Mouse (Mus musculus) left cerebral cortex, adult 9 months (tissue): ENCODE data around the gene Khdc4.

ENCODE experiments used
- DNase-seq, 2 experiments: peaks; one replicate each; pipeline ENCODE4 v3.0.0; 2022; ENCODE audit warnings: low spot score in 2 of 2

The Khdc4 gene

GRCm38 (mm10) chr3:88684980-88685941, at the start of gene Khdc4:
TSS of gene Khdc4 (plus strand) at chr3:88685803.
- peak; percentile 97 for DNase-seq

- no peak for DNase-seq
These were observed 49.0 kb upstream of the Khdc4 start for GRCm38 (mm10) chr3:88636555-88636986.

- no peak for DNase-seq
These were observed 48.5 kb upstream of the Khdc4 start for GRCm38 (mm10) chr3:88637134-88637533.

GRCm38 (mm10) chr3:88639239-88639638, 46.4 kb upstream of the Khdc4 start:
- no peak for DNase-seq

GRCm38 (mm10) chr3:88640676-88641075, 44.9 kb upstream of the Khdc4 start:
- peak in 1 of 2 experiments; percentile 72 for DNase-seq

- no peak for DNase-seq
These were observed 42.5 kb upstream of the Khdc4 start for GRCm38 (mm10) chr3:88643078-88643477.

- DNase-seq = no peak
These were observed 39.7 kb upstream of the Khdc4 start for GRCm38 (mm10) chr3:88645937-88646336.

GRCm38 (mm10) chr3:88646426-88646995, 39.1 kb upstream of the Khdc4 start:
- DNase-seq = no peak

GRCm38 (mm10) chr3:88647076-88647475, 38.5 kb upstream of the Khdc4 start:
- DNase-seq = no peak

- no peak for DNase-seq
These were observed 37.7 kb upstream of the Khdc4 start for GRCm38 (mm10) chr3:88647779-88648413.

- DNase-seq = no peak
These were observed 37.0 kb upstream of the Khdc4 start for GRCm38 (mm10) chr3:88648452-88649168.

GRCm38 (mm10) chr3:88649186-88649585, 36.4 kb upstream of the Khdc4 start:
- DNase-seq = no peak

- DNase-seq = no peak
These were observed 35.6 kb upstream of the Khdc4 start for GRCm38 (mm10) chr3:88649967-88650366.

GRCm38 (mm10) chr3:88650713-88651504, 34.7 kb upstream of the Khdc4 start:
- DNase-seq = no peak

- no peak for DNase-seq
These were observed 33.7 kb upstream of the Khdc4 start for GRCm38 (mm10) chr3:88651669-88652618.

- no peak for DNase-seq
These were observed 32.6 kb upstream of the Khdc4 start, which contains the start of gene Rxfp4 for GRCm38 (mm10) chr3:88652846-88653515. TSS of gene Rxfp4 (minus strand) at chr3:88653142.

- no peak for DNase-seq
These were observed 31.9 kb upstream of the Khdc4 start for GRCm38 (mm10) chr3:88653516-88654370.

- no peak for DNase-seq
These were observed 31.0 kb upstream of the Khdc4 start for GRCm38 (mm10) chr3:88654621-88655020.
